Mouse (Mus musculus): ENCODE results near the gene Ripply1. TPM values are rescaled to one million over a fixed set of nuclear protein-coding genes. Genes with fewer than 3 reads are reported as not detected.
"Not testable (repeated sequence)": the region's sequence is repeated elsewhere in the genome, so short reads cannot be mapped to it uniquely, and the experiment has no call there.

Gene Ripply1
- polyA plus RNA-seq, 1 experiment = 0.24 TPM

- no peak for DNase-seq (ENCODE audit: extremely low spot score in 1 of 2, low spot score in 1 of 2)
Observed at GRCm38 (mm10) chrX:139783045-139783422, 881 bp upstream of the Ripply1 start.

GRCm38 (mm10) chrX:139781563-139781962 is 590 bp downstream of the Ripply1 start:
- no peak for DNase-seq (ENCODE audit: extremely low spot score in 1 of 2, low spot score in 1 of 2)

- no peak for DNase-seq (ENCODE audit: extremely low spot score in 1 of 2, low spot score in 1 of 2)
Observed at GRCm38 (mm10) chrX:139780988-139781387, 1.2 kb downstream of the Ripply1 start.

- DNase-seq (ENCODE audit: extremely low spot score in 1 of 2, low spot score in 1 of 2) = no peak
Observed at GRCm38 (mm10) chrX:139779401-139779800, 2.8 kb downstream of the Ripply1 start.

- no peak for DNase-seq (ENCODE audit: extremely low spot score in 1 of 2, low spot score in 1 of 2)
Observed at GRCm38 (mm10) chrX:139778886-139779285, 3.3 kb downstream of the Ripply1 start.

GRCm38 (mm10) chrX:139777357-139777756 is 4.8 kb downstream of the Ripply1 start:
- no peak for DNase-seq (ENCODE audit: extremely low spot score in 1 of 2, low spot score in 1 of 2)

GRCm38 (mm10) chrX:139775084-139775612 is 7.0 kb downstream of the Ripply1 start:
- no peak for DNase-seq (ENCODE audit: extremely low spot score in 1 of 2, low spot score in 1 of 2)

GRCm38 (mm10) chrX:139774309-139775083 is 7.7 kb downstream of the Ripply1 start:
- DNase-seq (ENCODE audit: extremely low spot score in 1 of 2, low spot score in 1 of 2) = peak; percentile 1 to 39

GRCm38 (mm10) chrX:139769975-139770637 is 12.0 kb downstream of the Ripply1 start:
- no peak for DNase-seq (ENCODE audit: extremely low spot score in 1 of 2, low spot score in 1 of 2)

GRCm38 (mm10) chrX:139762546-139762945 is 19.6 kb downstream of the Ripply1 start:
- DNase-seq (ENCODE audit: extremely low spot score in 1 of 2, low spot score in 1 of 2) = peak in 1 of 2 experiments; percentile 60

GRCm38 (mm10) chrX:139758634-139759033 is 23.5 kb downstream of the Ripply1 start:
- not testable (repeated sequence) for DNase-seq (ENCODE audit: extremely low spot score in 1 of 2, low spot score in 1 of 2)

- peak in 1 of 2 experiments; percentile 36 for DNase-seq (ENCODE audit: extremely low spot score in 1 of 2, low spot score in 1 of 2)
Observed at GRCm38 (mm10) chrX:139751855-139752254, 30.3 kb downstream of the Ripply1 start.

- no peak for DNase-seq (ENCODE audit: extremely low spot score in 1 of 2, low spot score in 1 of 2)
Observed at GRCm38 (mm10) chrX:139737066-139737465, 45.1 kb downstream of the Ripply1 start.

GRCm38 (mm10) chrX:139730541-139730940 is 51.6 kb downstream of the Ripply1 start:
- no peak for DNase-seq (ENCODE audit: extremely low spot score in 1 of 2, low spot score in 1 of 2)

Other genes starting within 250 kb of the Ripply1 start
- 11.3 and 11.9 TPM in 2 replicates for gene Rnf128, start 219.0 kb downstream of the Ripply1 start, polyA plus RNA-seq (2012; rRNA removed)
- gene Tbc1d8b, start 97.4 kb downstream of the Ripply1 start, polyA plus RNA-seq (2012; rRNA removed) = 1.7 and 2.0 TPM in 2 replicates
- not detected in 2 replicates for gene Gm15013, start 67.9 kb downstream of the Ripply1 start, polyA plus RNA-seq (2012; rRNA removed)
- 0.06 and 0.20 TPM in 2 replicates for gene Cldn2, start 18.5 kb upstream of the Ripply1 start, polyA plus RNA-seq (2012; rRNA removed)
- 5.1 and 6.2 TPM in 2 replicates for gene Morc4, start 89.3 kb upstream of the Ripply1 start, polyA plus RNA-seq (2012; rRNA removed)
- 5.3 and 5.8 TPM in 2 replicates for gene Rbm41, start 216.2 kb upstream of the Ripply1 start, polyA plus RNA-seq (2012; rRNA removed)